Mouse (Mus musculus) embryonic facial prominence, embryonic 11.5 days (tissue): ENCODE measurements around the gene Gm20388. TPM values are rescaled to one million over a fixed set of nuclear protein-coding genes. Genes with fewer than 3 reads are reported as not detected.

Experiments used
- ATAC-seq: fragments of 200-750 bp; cut with Nextera tagmentation; replicated peaks from 2 replicates; pipeline ENCODE4 v1.8.0; 2017; ENCODE audit warnings: low read depth; ENCODE audit not compliant: insufficient number of reproducible peaks, low FRiP score, low TSS enrichment
- DNase-seq: peaks from one replicate; pipeline ENCODE4 v3.0.0-alpha.2; 2015; ENCODE audit warnings: low spot score
- H3K27ac ChIP-seq: fragments of 300-500 bp; sonication (generic); replicated peaks from 2 replicates; pipeline ENCODE4 v1.5.1; 2014; ENCODE audit warnings: mild to moderate bottlenecking, low read depth, low read length, control low read depth
- H3K27me3 ChIP-seq: fragments of 300-500 bp; sonication (generic); 2 replicates; pipeline ENCODE4 v1.6.1; 2014; ENCODE audit warnings: mild to moderate bottlenecking, low read length, moderate library complexity, mixed read lengths; ENCODE audit not compliant: control insufficient read depth, insufficient read depth
- H3K36me3 ChIP-seq: fragments of 300-500 bp; sonication (generic); replicated peaks from 2 replicates; pipeline ENCODE4 v1.6.1; 2014; ENCODE audit warnings: low read depth, mild to moderate bottlenecking, low read length, moderate library complexity, mixed read lengths; ENCODE audit not compliant: control insufficient read depth, insufficient read depth
- H3K4me1 ChIP-seq: fragments of 300-500 bp; sonication (generic); 2 replicates; pipeline ENCODE4 v1.6.1; 2014; ENCODE audit warnings: low read length, mixed read lengths; ENCODE audit not compliant: control insufficient read depth, insufficient read depth
- H3K4me2 ChIP-seq: fragments of 300-500 bp; sonication (generic); 2 replicates; pipeline ENCODE4 v1.6.1; 2014; ENCODE audit warnings: low read depth, mild to moderate bottlenecking, control low read depth, low read length, moderate library complexity
- H3K4me3 ChIP-seq: fragments of 300-500 bp; sonication (generic); 2 replicates; pipeline ENCODE4 v1.5.1; 2014; ENCODE audit warnings: low read depth, low read length, control low read depth
- H3K9ac ChIP-seq: fragments of 300-500 bp; sonication (generic); replicated peaks from 2 replicates; pipeline ENCODE4 v1.6.1; 2014; ENCODE audit warnings: mild to moderate bottlenecking, control low read depth, low read length
- H3K9me3 ChIP-seq: fragments of 300-500 bp; sonication (generic); replicated peaks from 2 replicates; pipeline ENCODE4 v1.6.1; 2016; ENCODE audit warnings: mild to moderate bottlenecking, low read length, inconsistent platforms, mixed read lengths; ENCODE audit not compliant: control insufficient read depth
- WGBS: fragments of 180-500 bp; shearing (Covaris S2); extraction: QIAGEN DNeasy Blood & Tissue Kit; methylation state at CpG from one replicate; pipeline ENCODE4 v1.1.7; 2014; 5-methylcytosine and 5-hydroxymethylcytosine counted together
- polyA plus RNA-seq: library from polyadenylated mRNA; unstranded; fragments of >200 nt; fragmentation: Nextera tagmentation; extraction: Ambion mirVana; gene quantifications from 2 replicates; pipeline ENCODE4 v1.2.1, GENCODE M21; 2014

Gene Gm20388
- polyA plus RNA-seq, 1 experiment from 2014 or later = 3.1 TPM

DNA sequence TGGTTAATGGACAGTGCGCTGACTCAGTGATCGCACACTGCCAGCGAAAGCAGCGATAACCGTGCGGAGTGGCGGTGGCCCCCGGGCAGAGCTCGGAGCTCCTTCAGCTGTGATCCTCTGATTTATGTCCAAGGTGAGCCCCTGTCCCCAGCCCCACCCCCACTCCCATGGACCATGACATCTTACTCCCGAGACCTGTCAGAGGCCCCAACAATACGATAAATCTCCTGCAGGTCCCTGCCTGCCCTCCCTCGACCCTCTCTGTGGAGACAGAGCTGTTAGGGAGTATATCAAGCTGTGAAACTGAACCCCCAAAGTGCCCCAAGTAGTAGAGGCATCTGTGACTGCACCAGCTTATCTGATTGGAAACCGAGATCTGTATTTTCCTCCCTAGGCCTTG, 1435.5 kb downstream of the Gm20388 start:
- ATAC-seq (no peak), DNase-seq (no peak)
- no peaks in the 10 kb centered on the region for H3K36me3 ChIP-seq
- peaks cover 4% of the 10 kb centered on the region; the same call in 1 of the 2 replicates for H3K4me1 ChIP-seq
- no peak overlapping the region for H3K27ac ChIP-seq
- no peaks in the 10 kb centered on the region for H3K9me3 ChIP-seq
- WGBS = 86% methylated on average over 13 of the region's 13 CpGs
- H3K27me3 ChIP-seq = no peaks in the 10 kb centered on the region
- H3K4me2 ChIP-seq = no peak overlapping the region
- H3K9ac ChIP-seq = no peak overlapping the region
- no peak overlapping the region for H3K4me3 ChIP-seq

DNA sequence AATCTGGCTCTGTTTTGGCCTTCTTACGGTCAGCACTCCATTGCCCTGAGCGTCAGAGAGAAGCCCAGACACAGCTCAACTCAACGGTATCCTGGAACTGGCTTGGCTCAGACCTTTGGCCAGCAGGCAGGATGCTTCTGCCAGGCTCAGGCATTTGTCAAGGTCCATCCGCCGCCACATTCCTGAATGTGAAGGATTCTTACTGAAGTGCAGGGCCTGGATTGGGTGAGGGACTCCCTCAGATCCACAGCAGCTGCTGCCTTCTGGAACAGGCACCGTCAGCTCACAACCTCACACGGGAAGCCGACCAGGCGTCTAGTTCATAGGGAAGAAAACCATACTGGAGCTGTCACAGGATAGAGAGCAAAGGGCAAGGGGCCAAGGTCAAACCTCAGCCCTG, 1436.2 kb downstream of the Gm20388 start:
- ATAC-seq = no peak
- 59% methylated on average over 9 of the region's 9 CpGs for WGBS
- H3K36me3 ChIP-seq = no peaks in the 10 kb centered on the region
- no peaks in the 10 kb centered on the region for H3K27me3 ChIP-seq
- DNase-seq = no peak
- H3K9me3 ChIP-seq = no peaks in the 10 kb centered on the region
- no peak overlapping the region for H3K4me2 ChIP-seq
- H3K9ac ChIP-seq = no peak overlapping the region
- H3K27ac ChIP-seq = no peak overlapping the region
- no peak overlapping the region for H3K4me3 ChIP-seq
- peaks cover 4% of the 10 kb centered on the region; the same call in 1 of the 2 replicates for H3K4me1 ChIP-seq

DNA sequence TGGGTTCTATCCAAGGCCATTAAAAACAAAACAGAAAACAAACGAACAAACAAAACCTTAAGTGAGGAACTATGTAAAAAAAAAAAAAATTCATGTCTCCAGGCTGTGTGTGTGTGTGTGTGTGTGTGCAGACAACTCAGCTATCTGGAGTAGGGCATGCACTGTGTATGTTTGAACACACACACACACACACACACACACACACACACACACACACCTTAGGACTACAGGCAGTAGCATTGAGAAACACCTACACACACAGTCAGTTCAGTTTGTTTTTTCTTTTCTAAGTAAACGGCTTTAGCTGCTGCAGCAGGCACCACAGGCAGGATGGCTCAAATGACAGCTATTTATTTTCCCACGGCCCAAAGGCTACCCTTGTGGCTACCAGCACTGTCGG, 1438.4 kb downstream of the Gm20388 start:
- WGBS = 20% methylated on average over 4 of the region's 4 CpGs
- no peaks in the 10 kb centered on the region for H3K9me3 ChIP-seq
- H3K27me3 ChIP-seq = no peaks in the 10 kb centered on the region
- no peak for ATAC-seq
- no peak overlapping the region for H3K9ac ChIP-seq
- no peaks in the 10 kb centered on the region; the same call in 1 of the 2 replicates for H3K4me1 ChIP-seq
- H3K4me3 ChIP-seq = no peak overlapping the region
- no peaks in the 10 kb centered on the region; the same call in 1 of the 2 replicates for H3K36me3 ChIP-seq
- H3K4me2 ChIP-seq = no peak overlapping the region
- no peak for DNase-seq
- H3K27ac ChIP-seq = no peak overlapping the region

GRCm38 (mm10) chr8:121350803-121351202, 1440.2 kb downstream of the Gm20388 start:
- Histone ChIP-seq H3K4me3 (no peak overlapping the region), H3K9me3 (no peaks in the 10 kb centered on the region), H3K27me3 (no peaks in the 10 kb centered on the region), H3K4me1 (no peaks in the 10 kb centered on the region; the same call in 1 of the 2 replicates), H3K27ac (no peak overlapping the region), H3K36me3 (no peaks in the 10 kb centered on the region; the same call in 1 of the 2 replicates), H3K9ac (no peak overlapping the region), H3K4me2 (no peak overlapping the region)
- no peak for ATAC-seq
- DNase-seq = no peak
- 54% methylated on average over 9 of the region's 9 CpGs for WGBS

DNA sequence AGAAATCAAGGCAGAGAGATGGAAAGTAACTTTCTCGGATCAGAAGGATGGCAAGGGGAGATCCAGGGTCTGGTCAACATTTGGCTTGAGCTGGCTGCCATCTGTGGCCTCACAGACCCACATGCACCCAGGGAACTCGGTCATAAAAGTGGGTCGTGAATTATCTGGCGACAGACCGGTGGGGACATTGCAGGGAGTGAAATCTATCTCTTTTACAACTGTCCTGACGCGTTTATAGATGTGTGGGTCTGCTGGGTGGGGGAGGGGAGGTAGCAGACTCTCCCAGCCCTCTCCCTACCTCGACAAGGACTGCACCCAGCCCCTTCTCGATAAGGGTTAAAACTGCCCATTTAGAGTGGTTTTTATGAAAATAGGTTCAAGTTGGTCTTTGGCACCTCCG, 1444.2 kb downstream of the Gm20388 start:
- no peaks in the 10 kb centered on the region for H3K27me3 ChIP-seq
- H3K36me3 ChIP-seq = no peaks in the 10 kb centered on the region; the same call in 1 of the 2 replicates
- 74% methylated on average over 10 of the region's 10 CpGs for WGBS
- ATAC-seq = no peak
- H3K9ac ChIP-seq = no peak overlapping the region
- no peak overlapping the region for H3K27ac ChIP-seq
- no peaks in the 10 kb centered on the region for H3K9me3 ChIP-seq
- H3K4me2 ChIP-seq = no peak overlapping the region
- H3K4me1 ChIP-seq = peaks cover 9% of the 10 kb centered on the region
- no peak for DNase-seq
- no peak overlapping the region for H3K4me3 ChIP-seq

- ATAC-seq (no peak), DNase-seq (no peak)
- H3K27me3 ChIP-seq = no peaks in the 10 kb centered on the region
- H3K36me3 ChIP-seq = no peaks in the 10 kb centered on the region; the same call in 1 of the 2 replicates
- no peak overlapping the region for H3K9ac ChIP-seq
- H3K4me3 ChIP-seq = no peak overlapping the region
- H3K27ac ChIP-seq = no peak overlapping the region
- 91% methylated on average over 4 of the region's 4 CpGs for WGBS
- H3K4me2 ChIP-seq = no peak overlapping the region
- peaks cover 18% of the 10 kb centered on the region for H3K4me1 ChIP-seq
- H3K9me3 ChIP-seq = no peaks in the 10 kb centered on the region
These were observed 1446.8 kb downstream of the Gm20388 start for GRCm38 (mm10) chr8:121357451-121357850.

DNA sequence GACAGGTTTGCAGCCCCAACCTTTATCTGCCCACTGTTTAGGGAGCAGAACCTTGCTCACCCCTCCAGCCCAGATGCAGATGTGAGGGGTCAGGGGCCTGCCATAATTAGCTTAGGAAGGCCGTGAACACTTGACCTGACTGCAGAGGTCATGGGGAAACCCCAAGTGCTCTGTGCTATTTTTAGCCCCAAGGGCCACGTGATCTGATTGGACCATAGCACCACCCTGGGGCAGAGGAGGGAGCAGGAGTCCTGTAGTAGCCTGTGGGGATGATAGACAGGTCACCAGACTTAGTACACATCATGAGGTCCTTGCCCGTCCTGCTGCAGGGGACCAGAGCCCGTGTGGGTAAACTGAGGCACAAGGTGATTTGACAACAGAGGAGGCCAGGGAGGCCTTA, 1448.0 kb downstream of the Gm20388 start:
- no peak for ATAC-seq
- H3K4me1 ChIP-seq = peaks cover 18% of the 10 kb centered on the region
- H3K9ac ChIP-seq = no peak overlapping the region
- no peak overlapping the region for H3K4me3 ChIP-seq
- no peaks in the 10 kb centered on the region for H3K9me3 ChIP-seq
- no peak overlapping the region; the same call in 1 of the 2 replicates for H3K4me2 ChIP-seq
- no peaks in the 10 kb centered on the region for H3K27me3 ChIP-seq
- no peak for DNase-seq
- 31% methylated on average over 4 of the region's 4 CpGs for WGBS
- H3K36me3 ChIP-seq = no peaks in the 10 kb centered on the region; the same call in 1 of the 2 replicates
- H3K27ac ChIP-seq = no peak overlapping the region

DNA sequence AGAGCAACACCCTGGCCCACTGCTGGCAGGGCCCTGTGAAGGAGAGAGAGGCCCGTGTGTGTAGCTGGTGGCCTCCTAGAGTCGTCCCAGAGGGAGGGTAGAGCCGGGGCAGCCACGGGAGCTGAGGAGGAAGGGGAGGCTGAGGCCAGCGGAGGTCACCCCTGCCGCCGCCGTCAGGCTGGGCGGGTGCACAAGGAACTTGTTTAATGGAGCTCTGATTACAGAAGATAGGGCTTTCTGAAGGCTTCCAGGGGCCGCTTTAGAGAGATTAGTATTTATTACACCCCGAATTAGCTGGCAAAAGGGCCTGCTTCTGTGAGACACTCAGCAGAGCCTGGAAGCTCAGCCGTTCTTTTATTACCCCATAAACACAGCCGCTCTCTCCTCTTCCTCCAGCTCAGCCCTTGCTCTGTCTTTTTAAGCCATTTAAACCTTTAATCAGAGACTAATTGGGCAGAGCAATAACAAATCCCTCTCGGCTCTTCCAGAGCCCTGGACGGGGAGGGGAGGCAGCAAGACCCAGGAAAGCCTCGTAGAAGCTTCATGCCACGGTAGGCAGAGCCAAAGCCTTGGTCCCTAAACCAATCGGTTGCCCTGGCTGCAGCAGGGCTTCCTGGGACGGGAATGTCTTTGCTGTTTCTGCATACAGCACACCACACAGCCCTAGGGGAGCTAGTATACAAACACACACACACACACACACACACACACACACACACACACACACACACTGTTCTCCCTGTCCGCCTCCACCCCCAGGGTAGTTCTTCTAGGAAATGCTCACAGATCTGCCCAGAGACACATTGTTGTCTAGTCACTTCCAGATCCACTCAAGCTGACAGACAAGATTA, 1448.7 kb downstream of the Gm20388 start:
- Histone ChIP-seq H3K4me2 (peak overlapping the region; percentile 7; the same call in 1 of the 2 replicates), H3K27ac (0 out of 2 replicates have a peak overlapping the region, but pooled peaks have one; percentile 11), H3K9ac (no peak overlapping the region), H3K36me3 (no peaks in the 10 kb centered on the region), H3K27me3 (no peaks in the 10 kb centered on the region), H3K4me1 (peaks cover 18% of the 10 kb centered on the region), H3K9me3 (no peaks in the 10 kb centered on the region), H3K4me3 (no peak overlapping the region)
- WGBS = 9% methylated on average over 20 of the region's 20 CpGs
- ATAC-seq (peak; percentile 37; the same call in 1 of the 2 replicates), DNase-seq (peak; percentile 76)
